Mouse (Mus musculus) hindbrain, embryonic 12.5 days (tissue): ENCODE data around the gene Mis12. TPM values are rescaled to one million over a fixed set of nuclear protein-coding genes. Genes with fewer than 3 reads are reported as not detected.
A peak's percentile ranks its signal among the peaks of the same experiment; 100 is the strongest.

Experiments
- ATAC-seq: fragments of 200-750 bp; cut with Nextera tagmentation; 2 replicates; pipeline ENCODE4 v1.8.0; 2017; ENCODE audit warnings: moderate TSS enrichment; ENCODE audit not compliant: low FRiP score
- H3K27ac ChIP-seq: fragments of 300-500 bp; sonication (generic); 2 replicates; pipeline ENCODE4 v1.5.1; 2016; ENCODE audit warnings: mild to moderate bottlenecking
- H3K27me3 ChIP-seq: fragments of 300-500 bp; sonication (generic); 2 replicates; pipeline ENCODE4 v1.6.1; 2016; ENCODE audit warnings: mild to moderate bottlenecking
- H3K36me3 ChIP-seq: fragments of 300-500 bp; sonication (generic); 2 replicates; pipeline ENCODE4 v1.6.1; 2016; ENCODE audit warnings: mild to moderate bottlenecking
- H3K4me1 ChIP-seq: fragments of 300-500 bp; sonication (generic); 2 replicates; pipeline ENCODE4 v1.6.1; 2016
- H3K4me2 ChIP-seq: fragments of 300-500 bp; sonication (generic); replicated peaks from 2 replicates; pipeline ENCODE4 v1.6.1; 2016; ENCODE audit warnings: mild to moderate bottlenecking
- H3K4me3 ChIP-seq: fragments of 300-500 bp; sonication (generic); 2 replicates; pipeline ENCODE4 v1.5.1; 2016; ENCODE audit warnings: mild to moderate bottlenecking
- H3K9ac ChIP-seq: fragments of 300-500 bp; sonication (generic); 2 replicates; pipeline ENCODE4 v1.6.1; 2016; ENCODE audit warnings: mild to moderate bottlenecking, moderate library complexity
- H3K9me3 ChIP-seq: fragments of 300-500 bp; sonication (generic); replicated peaks from 2 replicates; pipeline ENCODE4 v1.6.1; 2016; ENCODE audit warnings: mild to moderate bottlenecking
- whole genome bisulfite sequencing: fragments of 180-500 bp; shearing (Covaris S2); methylation state at CpG from one replicate; pipeline ENCODE4 v1.1.7; 2016; 5-methylcytosine and 5-hydroxymethylcytosine counted together
- polyA plus RNA-seq: library from polyadenylated mRNA; unstranded; fragments of >200 nt; fragmentation: Nextera tagmentation; extraction: Ambion mirVana; gene quantifications from 2 replicates; pipeline ENCODE4 v1.2.1, GENCODE M21; 2016

Gene Mis12
- polyA plus RNA-seq, 1 experiment from 2014 or later, result 53.4 TPM

DNA sequence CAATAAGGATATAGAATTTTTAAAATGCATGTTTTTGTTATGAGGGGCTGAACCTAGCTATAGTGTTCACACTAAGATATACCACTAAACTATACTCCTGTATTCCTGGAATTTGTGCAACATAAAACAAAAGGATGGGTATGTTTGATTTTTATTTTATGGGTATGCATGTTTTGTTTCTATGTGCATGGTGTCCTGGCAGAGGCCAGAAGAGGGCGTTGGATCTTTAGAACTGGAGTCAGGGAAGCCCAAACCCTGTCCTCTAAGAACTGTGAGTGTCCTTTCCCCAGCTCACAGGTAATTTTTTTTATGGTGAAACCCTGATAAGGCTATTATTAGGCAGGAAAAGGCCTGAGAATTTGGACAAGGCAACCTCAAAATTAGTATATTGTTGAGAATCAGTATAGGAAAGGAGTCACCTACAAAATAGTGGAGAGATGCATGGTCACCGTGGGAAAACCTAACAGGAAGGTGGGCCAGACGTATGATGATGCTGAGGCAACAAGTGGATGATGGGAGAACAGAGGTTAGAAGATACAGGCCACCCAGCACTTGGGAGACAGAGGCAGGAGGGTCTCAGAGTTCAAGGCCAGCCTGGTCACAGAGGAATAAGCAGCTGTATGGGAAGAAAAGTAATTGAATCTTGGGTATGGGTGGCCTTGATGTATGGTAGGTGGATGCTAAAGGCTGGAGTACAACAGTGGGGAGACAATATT, 10.2 kb downstream of the Mis12 start:
- H3K9ac ChIP-seq, result no peak overlapping the region
- H3K4me3 ChIP-seq, result no peak overlapping the region
- no peak overlapping the region for H3K4me2 ChIP-seq
- no peak overlapping the region for H3K27ac ChIP-seq
- H3K36me3 ChIP-seq, result peaks cover 33% of the 10 kb centered on the region
- WGBS, result 77% methylated on average over 3 of the region's 3 CpGs
- H3K4me1 ChIP-seq, result peaks cover 15% of the 10 kb centered on the region
- ATAC-seq, result no peak
- H3K27me3 ChIP-seq, result no peaks in the 10 kb centered on the region
- H3K9me3 ChIP-seq, result no peaks in the 10 kb centered on the region

DNA sequence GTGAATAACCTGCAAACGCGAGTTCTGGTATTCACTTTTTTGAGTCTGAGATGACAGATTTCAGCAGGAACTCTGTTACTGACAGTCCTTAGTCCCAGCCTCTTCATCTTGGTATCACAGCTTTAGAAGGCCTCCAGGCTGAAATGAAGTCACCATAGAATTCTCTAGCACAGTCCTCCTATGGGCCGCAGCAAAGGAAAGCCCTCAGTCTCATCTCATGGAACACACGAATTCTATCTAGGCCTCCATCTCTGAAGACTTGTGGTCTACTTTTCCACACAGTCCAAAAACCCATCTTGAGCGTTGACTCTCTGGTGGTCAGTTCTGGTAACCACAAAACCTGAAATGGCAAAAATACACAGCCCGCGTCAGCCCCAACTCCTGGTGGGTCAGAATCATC, 12.7 kb downstream of the Mis12 start:
- H3K9me3 ChIP-seq, result no peaks in the 10 kb centered on the region
- ATAC-seq, result no peak
- H3K9ac ChIP-seq, result peak overlapping the region; percentile 91
- 69% methylated on average over 7 of the region's 7 CpGs for WGBS
- peak overlapping the region; percentile 74 for H3K4me2 ChIP-seq
- no peaks in the 10 kb centered on the region for H3K27me3 ChIP-seq
- H3K4me3 ChIP-seq, result peak overlapping the region; percentile 74
- peak overlapping the region; percentile 96 for H3K27ac ChIP-seq
- peaks cover 12% of the 10 kb centered on the region for H3K36me3 ChIP-seq
- H3K4me1 ChIP-seq, result peaks cover 15% of the 10 kb centered on the region

- Histone ChIP-seq H3K27ac (peak overlapping the region; percentile 96), H3K4me2 (peak overlapping the region; percentile 74), H3K4me3 (peak overlapping the region; percentile 74), H3K4me1 (peaks cover 15% of the 10 kb centered on the region), H3K36me3 (peaks cover 7% of the 10 kb centered on the region), H3K27me3 (no peaks in the 10 kb centered on the region), H3K9ac (peak overlapping the region; percentile 91), H3K9me3 (no peaks in the 10 kb centered on the region)
- WGBS, result 5% methylated on average over 26 of the region's 26 CpGs
- peak; percentile 14; the same call in 1 of the 2 replicates for ATAC-seq
Observed at GRCm38 (mm10) chr11:71032491-71033162, 13.2 kb downstream of the Mis12 start.

DNA sequence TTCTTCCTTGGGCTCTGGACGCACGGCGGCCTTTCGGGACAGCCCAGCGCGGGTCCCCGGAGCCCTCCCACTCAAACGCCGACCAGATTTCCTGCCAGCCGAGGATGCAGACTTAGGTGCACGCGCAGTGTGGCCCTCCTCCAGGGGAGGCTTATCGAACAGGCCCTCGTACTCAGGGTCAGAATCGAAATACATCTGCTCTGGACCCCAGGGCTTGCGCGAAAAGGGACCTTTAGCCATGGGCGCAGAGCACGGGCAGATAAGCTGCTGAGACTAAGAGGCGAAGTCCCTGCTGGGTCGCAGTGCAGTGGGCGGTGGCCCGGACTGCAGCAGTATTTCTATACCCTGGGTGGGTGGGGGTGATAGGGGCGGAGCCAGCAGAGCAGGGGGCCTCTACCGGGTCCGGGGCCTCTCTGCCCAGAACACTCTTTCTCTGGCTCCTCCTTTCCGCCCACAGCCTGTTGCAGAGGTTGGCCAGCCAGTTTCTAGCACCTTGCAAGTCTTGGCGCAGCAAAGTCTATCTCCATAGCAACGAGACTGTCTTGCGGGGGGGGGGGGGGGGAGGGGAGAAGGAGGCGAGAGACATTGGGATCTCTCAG, 13.9 kb downstream of the Mis12 start, which contains the start of gene 6330403K07Rik:
Gene 6330403K07Rik (minus strand): TSS at position 351 of the 599 bp plus-strand sequence.
- under 1% methylated on average over 27 of the region's 31 CpGs for WGBS
- peak; percentile 95 for ATAC-seq
- no peaks in the 10 kb centered on the region for H3K27me3 ChIP-seq
- H3K36me3 ChIP-seq, result peaks cover 1% of the 10 kb centered on the region
- H3K4me2 ChIP-seq, result peak within 1 kb of the TSS; percentile 74
- peak within 1 kb of the TSS; percentile 96 for H3K27ac ChIP-seq
- peaks cover 15% of the 10 kb centered on the region for H3K4me1 ChIP-seq
- H3K9ac ChIP-seq, result peak within 1 kb of the TSS; percentile 91
- peak within 1 kb of the TSS; percentile 74 for H3K4me3 ChIP-seq
- no peaks in the 10 kb centered on the region for H3K9me3 ChIP-seq

- ATAC-seq, result no peak
- Histone ChIP-seq H3K9ac (no peak overlapping the region), H3K4me1 (no peaks in the 10 kb centered on the region), H3K27me3 (no peaks in the 10 kb centered on the region), H3K4me3 (no peak overlapping the region), H3K36me3 (no peaks in the 10 kb centered on the region), H3K4me2 (no peak overlapping the region), H3K9me3 (no peaks in the 10 kb centered on the region), H3K27ac (no peak overlapping the region)
- WGBS, result 99% methylated on average over 5 of the region's 5 CpGs
Observed at GRCm38 (mm10) chr11:71039526-71040298, 20.3 kb downstream of the Mis12 start.

GRCm38 (mm10) chr11:71052554-71052953, 33.1 kb downstream of the Mis12 start:
- Histone ChIP-seq H3K4me3 (no peak overlapping the region), H3K36me3 (no peaks in the 10 kb centered on the region), H3K9me3 (no peaks in the 10 kb centered on the region), H3K27ac (no peak overlapping the region), H3K4me1 (no peaks in the 10 kb centered on the region), H3K4me2 (no peak overlapping the region), H3K27me3 (no peaks in the 10 kb centered on the region), H3K9ac (no peak overlapping the region)
- 7% methylated on average over 1 of the region's 1 CpGs for WGBS
- no peak for ATAC-seq

DNA sequence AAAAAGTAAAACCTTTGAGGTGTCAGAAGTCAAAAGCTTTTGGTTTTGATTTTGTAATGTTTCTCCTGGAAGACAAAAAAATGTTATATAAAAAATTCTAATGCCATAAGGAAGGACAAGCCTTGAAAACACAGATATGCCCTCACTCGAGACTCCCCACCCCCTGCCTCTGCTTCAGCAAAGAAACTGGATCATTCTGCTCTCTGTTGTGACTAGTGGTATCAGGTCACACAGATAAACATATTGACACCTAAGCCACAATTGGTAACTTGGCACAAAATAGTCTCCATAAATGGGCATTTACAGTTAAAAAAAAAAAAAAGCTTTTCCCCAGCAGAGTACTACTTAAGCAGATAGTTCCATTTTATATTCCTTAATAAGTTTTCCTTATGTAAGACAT, 56.9 kb downstream of the Mis12 start:
- H3K4me1 ChIP-seq, result no peaks in the 10 kb centered on the region
- H3K9ac ChIP-seq, result no peak overlapping the region
- peaks cover 7% of the 10 kb centered on the region for H3K9me3 ChIP-seq
- no peak for ATAC-seq
- H3K36me3 ChIP-seq, result no peaks in the 10 kb centered on the region
- 75% methylated on average over 1 of the region's 1 CpGs for WGBS
- no peaks in the 10 kb centered on the region for H3K27me3 ChIP-seq
- no peak overlapping the region for H3K4me2 ChIP-seq
- H3K4me3 ChIP-seq, result no peak overlapping the region
- no peak overlapping the region for H3K27ac ChIP-seq

Other genes with a start within 250 kb of the Mis12 start
- gene Scimp, start 207.0 kb upstream of the Mis12 start, polyA plus RNA-seq, result not detected in 2 replicates
- gene Rabep1, start 174.8 kb upstream of the Mis12 start, polyA plus RNA-seq, result 56.9 and 58.5 TPM in 2 replicates
- 131 and 148 TPM in 2 replicates for gene Nup88, start 49.6 kb upstream of the Mis12 start, polyA plus RNA-seq
- 58.2 and 68.5 TPM in 2 replicates for gene Rpain, start 49.4 kb upstream of the Mis12 start, polyA plus RNA-seq
- 204 and 206 TPM in 2 replicates for gene C1qbp, start 36.6 kb upstream of the Mis12 start, polyA plus RNA-seq
- gene Dhx33, start 15.2 kb upstream of the Mis12 start, polyA plus RNA-seq, result 21.3 and 22.3 TPM in 2 replicates
- 41.1 and 44.8 TPM in 2 replicates for gene Derl2, start 230 bp downstream of the Mis12 start, polyA plus RNA-seq
- 417 TPM in 2 replicates for gene 6330403K07Rik, start 13.9 kb downstream of the Mis12 start, polyA plus RNA-seq
- 0.05 TPM in 1 of 2 replicates, not detected in the other for gene Nlrp1a, start 125.1 kb downstream of the Mis12 start, polyA plus RNA-seq
- gene Nlrp1b, start 211.1 kb downstream of the Mis12 start, polyA plus RNA-seq, result not detected in 2 replicates